Comparison of ENCODE assay signal across 15 mouse cellular contexts in genomic region chr8:73611583-73611982, GRCm38 (mm10).
DNase-seq lines count a peak whose midpoint lies in the region; ATAC-seq lines count a peak whose summit lies in the region.
"Had no signal": no experiment of that assay in that cellular context is flagged by ENCODE, and none has a peak within 500 bp of the region (broad histone marks: within the 10 kb centered on the region; RNA-seq: fewer than 3 reads in every experiment).

No protein-coding gene starts in this region.

- ATAC-seq in megakaryocyte-erythroid progenitor cell, adult 5-6 weeks (replicated peaks; ENCODE audit: low FRiP score, low TSS enrichment, poor library complexity, severe bottlenecking), result no peak

- intact Hi-C loops in left cerebral cortex, postnatal 36 days (cut with DNase I), result loop anchor here (5.0 kb wide), 1 partner anchor 254 kb away; no protein-coding TSS in a partner anchor

- peak; percentile 93 for DNase-seq in brain, adult 2 months (ENCODE audit: low read depth, low spot score)
- peak; percentile 76 to 89 for DNase-seq in frontal cortex, postnatal 36 days (ENCODE audit: low spot score in 2 of 2)
- peak; percentile 14 to 39 for DNase-seq in layer of hippocampus, postnatal 25 days (ENCODE audit: extremely low spot score in 1 of 2, low spot score in 1 of 2)
- peak; percentile 74 to 79 for DNase-seq in left cerebral cortex, postnatal 36 days (ENCODE audit: low spot score in 2 of 2)
- DNase-seq in cerebellum, postnatal 4 days (ENCODE audit: low spot score in 2 of 2), result no peak
- DNase-seq in gastrocnemius, postnatal 10 days, result no peak
- no peak for DNase-seq in embryo, embryonic 10 days (ENCODE audit: low spot score)
- DNase-seq: adrenal gland, postnatal 36 days; cerebellum, postnatal 36 days; gastrocnemius, postnatal 36 days; kidney, adult 8-10 months; liver, embryonic 13.5 days; lung, postnatal 10 days; thymus, adult 18-20 months had no signal

Comparison
In these comparisons a context has a peak if more than half of its experiments do, and no peak if none do; other contexts are left out.
1. DNase-seq: peak in brain, adult 2 months (single experiment), frontal cortex, postnatal 36 days (2 of 2), layer of hippocampus, postnatal 25 days (2 of 2) and left cerebral cortex, postnatal 36 days (2 of 2); none in cerebellum, postnatal 4 days (0 of 2), gastrocnemius, postnatal 10 days (single experiment) and embryo, embryonic 10 days (single experiment).